Mouse (Mus musculus) common myeloid progenitor, adult 5-6 weeks (primary cell): ENCODE data around the gene Exoc2. TPM values are rescaled to one million over a fixed set of nuclear protein-coding genes. Genes with fewer than 3 reads are reported as not detected.
A peak's percentile ranks its signal among the peaks of the same experiment; 100 is the strongest.

Experiments used
- ATAC-seq: replicated peaks from 2 replicates; pipeline ENCODE4 v1.8.0; 2016; ENCODE audit warnings: low read depth, mild to moderate bottlenecking, moderate TSS enrichment, inconsistent platforms; ENCODE audit not compliant: poor library complexity, severe bottlenecking
- total RNA-seq: library from RNA; stranded (forward); fragments of 200-1000, 187-1606 nt; gene quantifications from 2 replicates; pipeline ENCODE4 v1.2.3, GENCODE M21; 2017

The Exoc2 gene
- total RNA-seq, 1 experiment from 2014 or later = 50.5 TPM

DNA sequence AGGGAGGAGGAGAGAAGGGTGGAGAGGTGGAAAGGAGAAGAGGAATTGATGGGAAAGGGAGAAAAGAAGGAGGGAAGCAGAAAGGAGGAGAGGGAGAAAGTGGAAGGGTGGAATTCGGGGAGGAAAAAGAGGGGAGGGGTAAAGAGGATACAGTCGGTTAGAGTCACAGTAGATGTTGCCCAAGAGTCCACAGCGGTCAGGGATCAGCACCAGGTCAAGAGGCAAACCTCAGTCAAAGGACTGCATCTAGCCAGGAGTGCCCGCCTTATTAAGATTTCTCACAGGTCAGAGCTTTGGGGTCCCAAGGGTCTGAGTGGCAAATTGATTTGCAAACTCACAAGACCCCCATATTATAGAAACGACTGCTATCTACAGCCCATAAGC, 346 bp upstream of the Exoc2 start:
- no peak for ATAC-seq

- peak; percentile 92 for ATAC-seq
Observed at GRCm38 (mm10) chr13:30972102-30972501, 1.8 kb downstream of the Exoc2 start.

DNA sequence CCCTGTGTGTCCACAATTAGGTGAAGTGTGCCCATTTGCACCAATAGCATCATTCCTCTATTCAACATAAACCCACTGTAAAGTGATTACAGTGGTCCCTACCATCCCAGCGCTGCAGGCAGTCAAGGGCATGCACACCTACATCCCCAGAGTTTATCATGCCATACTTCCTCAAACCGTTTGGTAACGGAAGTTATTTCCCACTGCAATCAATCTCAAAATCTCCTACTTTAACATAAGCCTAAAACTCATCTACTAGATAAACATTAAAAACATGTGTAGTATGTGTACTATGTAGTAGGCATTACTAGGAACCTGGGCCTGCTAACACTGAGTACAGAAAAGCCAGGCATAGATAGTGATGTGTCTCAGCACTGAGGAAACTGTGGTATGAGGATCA, 2.8 kb downstream of the Exoc2 start:
- no peak for ATAC-seq

DNA sequence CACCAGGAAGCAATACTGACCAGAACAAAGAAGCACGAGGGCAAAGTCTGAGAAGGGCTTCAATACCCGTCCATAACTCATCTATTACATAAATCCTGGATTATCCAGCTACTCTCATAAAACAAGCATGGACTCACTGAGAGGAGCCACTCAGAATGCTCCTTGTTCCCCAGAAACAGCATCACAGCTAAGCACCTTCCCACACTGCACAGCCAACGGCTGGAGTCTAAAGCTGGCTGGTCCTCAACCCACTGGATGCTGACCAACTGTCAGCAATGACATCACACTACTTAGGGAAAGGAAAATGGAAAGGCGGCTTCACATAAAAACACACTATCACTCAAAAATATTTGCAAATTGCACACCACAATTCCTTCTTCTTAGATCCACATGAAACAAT, 5.6 kb downstream of the Exoc2 start:
- ATAC-seq = no peak

- no peak for ATAC-seq
Observed at GRCm38 (mm10) chr13:30966507-30966911, 7.4 kb downstream of the Exoc2 start.

GRCm38 (mm10) chr13:30961932-30962331, 12.0 kb downstream of the Exoc2 start:
- ATAC-seq = no peak

GRCm38 (mm10) chr13:30960714-30961113, 13.2 kb downstream of the Exoc2 start:
- ATAC-seq = no peak

DNA sequence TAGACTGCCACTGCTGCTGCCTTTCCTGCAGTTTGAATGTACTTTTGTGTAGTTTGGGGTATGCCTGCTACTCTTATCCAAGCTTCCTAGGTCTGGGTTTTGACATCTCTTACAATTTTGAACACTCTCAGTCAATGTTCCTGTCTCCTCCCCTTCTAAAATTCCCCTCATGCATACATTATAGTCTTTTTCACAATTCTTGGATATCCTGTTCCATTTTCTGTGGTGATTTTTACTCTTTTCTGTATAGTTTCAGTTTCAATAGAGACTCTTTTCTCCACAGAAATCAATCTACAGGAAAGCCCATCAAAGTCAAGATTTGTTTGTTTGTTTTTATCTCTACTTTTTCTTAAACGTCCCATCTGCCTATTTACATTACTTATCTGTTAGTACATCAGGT, 20.3 kb downstream of the Exoc2 start:
- ATAC-seq = no peak

- no peak for ATAC-seq
Observed at GRCm38 (mm10) chr13:30952044-30952443, 21.8 kb downstream of the Exoc2 start.

GRCm38 (mm10) chr13:30949181-30949580, 24.7 kb downstream of the Exoc2 start:
- no peak for ATAC-seq

- ATAC-seq = no peak
Observed at GRCm38 (mm10) chr13:30947540-30947939, 26.4 kb downstream of the Exoc2 start, which contains the start of gene Hus1b. Gene Hus1b (minus strand): TSS chr13:30947759.

GRCm38 (mm10) chr13:30947129-30947528, 26.8 kb downstream of the Exoc2 start:
- peak; percentile 39; the same call in 1 of the 2 replicates for ATAC-seq

DNA sequence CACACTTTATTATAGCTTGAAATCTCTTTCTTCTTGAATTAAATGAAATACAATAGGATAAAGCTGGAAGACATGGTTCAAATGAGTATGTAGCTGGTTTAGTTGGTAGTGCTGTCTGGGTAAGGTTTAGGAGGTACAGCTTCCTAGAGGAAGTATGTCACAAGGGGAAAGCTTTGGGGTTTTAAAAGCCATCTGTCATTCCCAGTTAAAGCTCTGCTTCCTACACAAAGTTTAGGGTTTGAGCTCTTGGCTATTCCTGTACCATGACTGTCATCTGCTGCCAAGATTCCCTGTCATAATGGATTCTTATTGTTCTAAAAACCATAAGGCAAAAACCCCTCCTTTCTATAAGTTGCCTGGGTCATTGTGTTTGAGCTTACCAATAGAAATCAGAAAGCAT, 28.1 kb downstream of the Exoc2 start:
- no peak for ATAC-seq

DNA sequence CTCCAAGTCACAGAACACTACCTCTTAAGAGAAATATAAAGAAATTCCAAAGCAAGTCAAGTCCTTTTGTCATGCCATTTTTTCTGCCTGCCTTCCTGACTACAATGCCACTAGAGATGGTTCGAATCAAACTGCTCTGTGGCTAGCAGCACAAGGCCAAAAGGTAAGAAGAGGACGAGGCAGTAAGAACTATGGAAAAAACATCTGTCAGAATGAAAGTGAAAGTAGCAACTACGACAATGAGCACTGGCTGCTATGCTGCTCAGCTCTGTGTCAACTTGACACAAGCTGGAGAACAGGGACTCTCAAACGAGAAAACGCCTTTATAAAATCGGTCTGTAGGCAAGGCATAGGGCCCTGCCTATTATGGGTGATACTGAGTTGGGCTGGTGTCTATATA, 40.9 kb downstream of the Exoc2 start:
- 0 out of 2 replicates have a peak, but pooled peaks have one; percentile 39 for ATAC-seq

GRCm38 (mm10) chr13:30931613-30932012, 42.3 kb downstream of the Exoc2 start:
- 0 out of 2 replicates have a peak, but pooled peaks have one; percentile 50 for ATAC-seq

DNA sequence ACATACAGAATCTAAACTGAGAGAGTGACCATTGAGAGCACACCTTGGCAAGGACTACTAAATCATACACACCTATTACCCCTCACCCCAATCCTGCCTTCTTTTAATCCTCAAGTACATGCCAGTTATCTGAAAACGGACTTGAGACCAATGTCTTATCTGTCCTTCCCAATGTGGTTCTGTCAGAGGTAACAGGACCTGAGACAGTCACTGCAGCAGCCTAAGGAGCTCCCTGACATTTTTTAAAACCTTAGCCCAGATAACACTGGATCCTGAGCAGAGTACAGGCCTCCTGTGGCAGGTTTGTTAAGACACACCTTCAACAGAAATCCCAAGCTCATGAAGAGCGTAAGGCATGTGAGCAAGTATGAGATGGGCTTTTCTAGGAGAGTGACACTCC, 44.8 kb downstream of the Exoc2 start:
- no peak for ATAC-seq

DNA sequence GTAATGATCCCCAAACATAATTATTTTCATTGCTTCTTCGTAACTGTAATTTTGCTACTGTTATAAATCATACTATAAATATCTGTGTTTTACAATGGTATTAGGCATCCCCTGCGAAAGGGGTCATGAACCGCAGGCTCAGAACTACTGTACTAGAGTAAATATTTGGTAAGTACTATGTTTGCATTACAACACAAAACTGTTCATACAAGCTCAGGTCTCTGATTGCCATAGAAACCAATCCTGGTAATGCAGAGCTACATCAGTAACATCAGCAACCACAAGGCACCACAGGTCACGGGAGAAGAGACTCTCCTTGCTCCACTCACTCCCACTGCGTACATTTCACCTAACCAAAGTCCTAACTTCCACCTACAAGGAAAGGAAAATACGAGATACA, 49.6 kb downstream of the Exoc2 start:
- no peak for ATAC-seq

- no peak for ATAC-seq
Observed at GRCm38 (mm10) chr13:30921914-30922313, 52.0 kb downstream of the Exoc2 start.

DNA sequence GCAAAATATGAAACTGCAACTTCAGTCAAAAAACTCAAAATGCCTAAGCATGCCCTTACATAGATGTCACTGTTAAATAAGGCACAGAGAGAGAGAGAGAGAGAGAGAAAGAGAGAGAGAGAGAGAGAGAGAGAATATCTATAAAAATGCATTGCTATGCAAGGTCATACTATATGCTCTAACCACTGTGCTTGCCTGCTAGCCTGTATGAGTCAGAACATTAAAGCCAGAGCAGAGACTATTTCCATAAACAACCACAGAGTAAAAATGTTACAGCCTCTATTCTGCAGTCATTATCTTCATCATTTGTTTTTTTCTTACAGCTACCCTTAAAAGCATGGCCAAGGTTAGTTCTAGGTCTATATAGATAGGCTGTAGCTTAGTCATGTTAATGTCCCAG, 60.1 kb downstream of the Exoc2 start:
- ATAC-seq = no peak

- peak; percentile 42; the same call in 1 of the 2 replicates for ATAC-seq
Observed at GRCm38 (mm10) chr13:30913028-30913427, 60.9 kb downstream of the Exoc2 start.

- no peak for ATAC-seq
Observed at GRCm38 (mm10) chr13:30911931-30912625, 61.8 kb downstream of the Exoc2 start.

DNA sequence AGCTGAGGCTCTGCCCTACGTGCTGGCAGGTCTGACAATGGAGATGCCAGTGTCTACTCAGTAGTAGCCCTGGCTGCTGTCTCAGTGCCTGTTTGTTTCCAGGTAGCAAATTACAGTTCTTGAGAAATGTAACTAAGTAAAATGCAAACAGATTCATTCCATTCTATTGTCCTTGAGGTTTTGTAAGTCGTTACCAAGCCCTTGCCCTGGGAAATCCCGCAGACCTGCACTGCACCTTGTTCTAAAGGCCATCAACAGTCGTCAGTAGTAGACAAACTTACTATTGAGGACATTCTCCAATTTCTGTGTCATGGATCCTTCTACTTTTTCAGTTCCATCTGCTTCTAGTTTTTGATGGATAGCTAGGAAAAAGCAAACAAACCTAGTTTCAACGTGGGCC, 63.0 kb downstream of the Exoc2 start:
- ATAC-seq = no peak
